Mouse (Mus musculus) kidney, adult 2 months (tissue): Measurements from ENCODE around the gene Cdh1. TPM values are rescaled to one million over a fixed set of nuclear protein-coding genes. Genes with fewer than 3 reads are reported as not detected.
A peak's percentile ranks its signal among the peaks of the same experiment; 100 is the strongest.

Experiments
- DNase-seq: peaks from one replicate; pipeline ENCODE4 v3.0.0; 2021
- H3K27ac ChIP-seq: fragments of 200-500 bp; 2 replicates; pipeline ENCODE4 v1.5.1; 2012; ENCODE audit warnings: low read depth, low read length, control low read depth, inconsistent platforms; ENCODE audit not compliant: insufficient read depth
- H3K27me3 ChIP-seq: fragments of 200-500 bp; replicated peaks from 2 replicates; pipeline ENCODE4 v1.6.1; 2012; ENCODE audit warnings: mild to moderate bottlenecking, moderate library complexity, low read length, inconsistent platforms; ENCODE audit not compliant: control insufficient read depth, insufficient read depth
- H3K36me3 ChIP-seq: fragments of 200-500 bp; 2 replicates; pipeline ENCODE4 v1.6.1; 2012; ENCODE audit warnings: mild to moderate bottlenecking, moderate library complexity, low read length, inconsistent platforms; ENCODE audit not compliant: control insufficient read depth, insufficient read depth
- H3K4me1 ChIP-seq: fragments of 200-500 bp; 2 replicates; pipeline ENCODE4 v1.6.1; 2011; ENCODE audit warnings: low read length; ENCODE audit not compliant: control insufficient read depth, insufficient read depth
- H3K4me3 ChIP-seq: fragments of 200-500 bp; 2 replicates; pipeline ENCODE4 v1.5.1; 2011; ENCODE audit warnings: mild to moderate bottlenecking, low read depth, low read length, control low read depth; ENCODE audit not compliant: insufficient read depth
- CTCF ChIP-seq: fragments of 200-500 bp; conservative IDR thresholded peaks from 2 replicates; pipeline ENCODE4 v1.5.1; 2011; ENCODE audit warnings: low read depth, mild to moderate bottlenecking, control low read depth, low read length, moderate library complexity, mixed read lengths; ENCODE audit not compliant: insufficient read depth, insufficient read length
- POLR2A ChIP-seq: fragments of 200-500 bp; IDR thresholded peaks from one replicate; pipeline ENCODE4 v1.6.1; 2011; ENCODE audit warnings: low read depth, low read length, control low read depth
- WGBS: fragments of 180-500 bp; shearing (Covaris S2); methylation state at CpG from one replicate; pipeline ENCODE4 v1.1.7; 2018; 5-methylcytosine and 5-hydroxymethylcytosine counted together
- polyA plus RNA-seq: library from polyadenylated mRNA; depleted of rRNA; stranded (reverse); fragments of >200 nt; gene quantifications from 2 replicates; pipeline ENCODE4 v1.2.3, GENCODE M21; 2012; rRNA removed

Gene Cdh1
- polyA plus RNA-seq, result 68.7 and 81.7 TPM in 2 replicates

DNA sequence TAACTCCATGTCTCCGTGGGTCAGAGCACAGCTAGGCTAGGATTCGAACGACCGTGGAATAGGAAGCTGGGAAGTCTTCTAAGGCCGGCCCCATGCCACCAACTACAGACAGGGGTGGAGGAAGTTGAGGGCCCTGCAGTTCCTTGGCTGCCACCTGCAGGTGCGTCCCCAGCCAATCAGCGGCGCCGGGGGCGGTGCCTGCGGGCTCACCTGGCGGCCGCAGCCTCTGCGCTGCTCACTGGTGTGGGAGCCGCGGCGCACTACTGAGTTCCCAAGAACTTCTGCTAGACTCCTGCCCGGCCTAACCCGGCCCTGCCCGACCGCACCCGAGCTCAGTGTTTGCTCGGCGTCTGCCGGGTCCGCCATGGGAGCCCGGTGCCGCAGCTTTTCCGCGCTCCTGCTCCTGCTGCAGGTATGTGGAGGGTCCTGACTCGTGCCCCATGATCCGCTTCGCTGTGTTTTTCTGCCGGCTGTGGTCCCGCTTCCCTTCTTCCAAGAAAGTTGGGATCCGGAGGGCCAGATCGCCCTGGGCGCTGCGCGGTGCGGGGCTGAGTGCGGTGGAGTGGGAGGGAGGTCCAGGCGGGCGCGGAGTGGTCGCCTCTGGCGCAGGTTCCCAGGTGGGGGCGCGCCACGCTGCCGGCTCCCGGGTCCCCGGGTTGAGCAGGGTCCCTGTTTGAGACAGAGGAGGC, at the start of gene Cdh1:
Gene Cdh1 (plus strand): TSS at position 221 of the 689 bp plus-strand sequence.
- Histone ChIP-seq H3K4me3 (peak within 1 kb of the TSS; percentile 78), H3K4me1 (peaks cover 9% of the 10 kb centered on the region; the same call in 1 of the 2 replicates), H3K27ac (peak within 1 kb of the TSS; percentile 91), H3K36me3 (no peaks in the 10 kb centered on the region), H3K27me3 (no peaks in the 10 kb centered on the region)
- TF ChIP-seq POLR2A (peak; percentile 73), CTCF (no peak; the same call in 1 of the 2 replicates)
- WGBS, result 2% methylated on average over 53 of the region's 53 CpGs
- peak; percentile 96 for DNase-seq

DNA sequence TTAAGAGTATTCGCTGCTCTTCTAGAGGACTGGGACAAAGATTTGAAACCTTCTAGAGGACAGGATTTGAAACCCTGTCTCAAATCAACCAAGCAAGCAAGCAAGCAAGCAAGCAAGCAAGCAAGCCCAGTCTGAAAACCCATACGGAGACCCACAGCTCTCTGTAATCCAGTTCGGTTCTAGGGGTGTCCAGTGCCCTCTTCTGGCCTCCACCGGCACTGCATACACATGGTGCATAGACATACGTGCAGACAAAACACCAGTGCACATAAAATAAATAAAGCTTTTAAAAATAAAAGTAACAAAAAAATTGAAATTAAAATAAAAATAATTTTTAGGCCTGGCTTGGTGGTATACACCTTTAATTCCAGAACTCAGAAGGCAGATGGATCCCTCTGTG, 49.1 kb upstream of the Cdh1 start:
- H3K4me3 ChIP-seq, result no peak overlapping the region
- no peaks in the 10 kb centered on the region for H3K27me3 ChIP-seq
- DNase-seq, result no peak
- no peaks in the 10 kb centered on the region for H3K36me3 ChIP-seq
- H3K4me1 ChIP-seq, result no peaks in the 10 kb centered on the region
- 99% methylated on average over 5 of the region's 5 CpGs for WGBS
- TF ChIP-seq POLR2A (no peak), CTCF (no peak)
- no peak overlapping the region for H3K27ac ChIP-seq

DNA sequence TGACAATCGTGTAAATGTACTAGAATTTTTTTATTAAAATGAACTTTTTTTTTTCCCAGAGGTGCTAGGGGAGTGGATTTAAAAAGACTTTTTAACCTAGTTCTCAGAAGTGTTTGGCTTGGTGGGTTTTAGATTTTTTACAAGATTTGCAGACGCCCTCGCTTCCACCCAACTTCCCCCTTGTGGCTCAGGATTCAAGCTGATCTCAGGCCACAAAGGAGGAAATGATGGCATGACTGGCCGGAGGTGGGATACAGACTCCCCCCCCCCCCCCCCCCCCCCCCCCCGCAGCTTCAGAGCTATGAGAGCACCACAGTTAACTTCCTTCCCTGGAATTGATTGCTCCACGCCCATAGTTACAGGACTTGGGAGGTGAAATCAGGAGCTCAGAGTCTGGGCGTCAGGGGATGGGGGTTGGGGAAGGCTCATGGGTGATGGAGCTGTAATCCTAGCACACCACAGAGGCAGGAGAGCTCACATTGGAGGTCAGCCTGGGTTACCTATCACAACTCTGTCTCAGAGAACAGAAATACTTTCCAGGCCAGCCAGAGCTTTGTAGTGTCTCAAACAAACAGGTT, 47.0 kb upstream of the Cdh1 start:
- H3K27ac ChIP-seq, result no peak overlapping the region
- no peaks in the 10 kb centered on the region for H3K27me3 ChIP-seq
- no peak overlapping the region for H3K4me3 ChIP-seq
- H3K36me3 ChIP-seq, result no peaks in the 10 kb centered on the region
- no peaks in the 10 kb centered on the region; the same call in 1 of the 2 replicates for H3K4me1 ChIP-seq
- 45% methylated on average over 7 of the region's 7 CpGs for WGBS
- TF ChIP-seq CTCF, result no peak
- TF ChIP-seq POLR2A, result no peak
- no peak for DNase-seq

GRCm38 (mm10) chr8:106559844-106560243, 43.3 kb upstream of the Cdh1 start:
- no peak overlapping the region for H3K27ac ChIP-seq
- DNase-seq, result no peak
- TF ChIP-seq CTCF (no peak), POLR2A (no peak)
- H3K27me3 ChIP-seq, result no peaks in the 10 kb centered on the region
- H3K4me1 ChIP-seq, result no peaks in the 10 kb centered on the region; the same call in 1 of the 2 replicates
- H3K4me3 ChIP-seq, result no peak overlapping the region
- H3K36me3 ChIP-seq, result no peaks in the 10 kb centered on the region
- 66% methylated on average over 9 of the region's 9 CpGs for WGBS

GRCm38 (mm10) chr8:106561097-106561865, 41.9 kb upstream of the Cdh1 start:
- peak; percentile 88 for DNase-seq
- TF ChIP-seq POLR2A (no peak), CTCF (peak; percentile 96)
- Histone ChIP-seq H3K27ac (no peak overlapping the region), H3K4me1 (no peaks in the 10 kb centered on the region; the same call in 1 of the 2 replicates), H3K4me3 (no peak overlapping the region), H3K36me3 (no peaks in the 10 kb centered on the region), H3K27me3 (no peaks in the 10 kb centered on the region)
- 17% methylated on average over 21 of the region's 21 CpGs for WGBS

DNA sequence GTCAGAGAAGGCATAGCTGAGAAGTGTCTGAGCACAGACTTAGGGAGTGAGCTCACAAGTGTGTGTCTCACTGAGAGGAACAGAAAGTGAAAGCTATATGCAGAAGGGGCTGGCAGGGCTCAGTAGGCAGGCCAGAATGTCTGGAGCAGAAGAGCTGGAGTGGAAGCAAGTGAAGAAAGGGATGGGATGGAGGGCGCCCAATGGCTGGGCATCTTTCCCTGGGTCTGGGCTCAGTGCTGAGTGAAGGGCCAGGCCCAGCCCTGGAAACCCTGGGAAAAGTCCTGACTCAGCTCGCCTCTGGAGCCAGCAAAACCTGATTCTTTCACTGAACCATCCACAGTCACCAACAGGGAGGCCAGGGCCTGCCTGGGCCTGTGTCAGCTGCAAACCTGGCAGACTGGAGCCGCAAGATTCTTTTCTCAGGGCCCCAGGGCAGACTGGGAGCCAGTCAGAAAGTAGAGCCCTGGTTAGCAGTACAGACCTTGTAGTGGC, 39.4 kb upstream of the Cdh1 start:
- Histone ChIP-seq H3K27ac (no peak overlapping the region), H3K4me1 (no peaks in the 10 kb centered on the region; the same call in 1 of the 2 replicates), H3K27me3 (no peaks in the 10 kb centered on the region), H3K4me3 (no peak overlapping the region), H3K36me3 (no peaks in the 10 kb centered on the region)
- DNase-seq, result peak; percentile 64
- 83% methylated on average over 3 of the region's 3 CpGs for WGBS
- TF ChIP-seq POLR2A (no peak), CTCF (no peak)
